Mouse (Mus musculus) olfactory bulb, adult 2 months (tissue): ENCODE results near the gene Plekha6.

ENCODE experiments used
- CTCF ChIP-seq: fragments of 200-500 bp; IDR thresholded peaks from 2 replicates; pipeline ENCODE4 v1.5.1; 2012; ENCODE audit warnings: low read depth, mild to moderate bottlenecking, low read length, moderate library complexity; ENCODE audit not compliant: insufficient read depth
- POLR2A ChIP-seq: fragments of 200-500 bp; IDR thresholded peaks from 2 replicates; pipeline ENCODE4 v1.6.1; 2012; ENCODE audit warnings: mild to moderate bottlenecking, low read depth, low read length, moderate library complexity; ENCODE audit not compliant: insufficient read depth

DNA sequence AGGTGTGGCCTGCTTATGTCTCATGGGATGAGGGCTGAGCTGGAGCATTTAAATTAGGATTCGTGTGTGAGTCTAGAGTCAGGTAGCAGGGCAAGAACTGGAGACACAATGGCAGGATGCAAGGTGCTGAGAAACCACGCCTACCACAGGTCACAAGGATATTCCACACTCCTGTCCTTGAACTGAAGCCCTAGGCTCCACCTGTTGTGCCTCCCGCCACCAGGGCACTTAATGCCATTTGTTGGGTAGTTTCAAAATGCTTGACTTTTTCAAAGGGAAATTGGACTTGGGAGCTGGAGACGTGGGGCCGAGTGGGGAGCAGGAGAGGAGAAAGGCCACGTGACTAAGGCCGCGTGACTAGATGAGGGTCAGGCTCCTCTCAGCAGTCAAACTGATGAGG lies 161.9 kb downstream of the Plekha6 start:
- TF ChIP-seq CTCF (no peak), POLR2A (no peak)
